Mouse (Mus musculus) limb, embryonic 10.5 days (tissue): ENCODE results near the gene Adamtsl3. TPM values are rescaled to one million over a fixed set of nuclear protein-coding genes. Genes with fewer than 3 reads are reported as not detected.

Experiments used
- DNase-seq: peaks from one replicate; pipeline ENCODE4 v3.0.0-alpha.2; 2017; ENCODE audit warnings: low spot score
- H3K27ac ChIP-seq: fragments of 300-500 bp; sonication (generic); 2 replicates; pipeline ENCODE4 v1.5.1; 2016; ENCODE audit warnings: mild to moderate bottlenecking
- H3K27me3 ChIP-seq: fragments of 300-500 bp; sonication (generic); 2 replicates; pipeline ENCODE4 v1.6.1; 2016; ENCODE audit warnings: low read depth, mild to moderate bottlenecking; ENCODE audit not compliant: poor library complexity, severe bottlenecking
- H3K36me3 ChIP-seq: fragments of 300-500 bp; sonication (generic); 2 replicates; pipeline ENCODE4 v1.6.1; 2016; ENCODE audit warnings: mild to moderate bottlenecking, moderate library complexity
- H3K4me1 ChIP-seq: fragments of 300-500 bp; sonication (generic); 2 replicates; pipeline ENCODE4 v1.6.1; 2016
- H3K4me3 ChIP-seq: fragments of 300-500 bp; sonication (generic); 2 replicates; pipeline ENCODE4 v1.5.1; 2016; ENCODE audit warnings: mild to moderate bottlenecking, moderate library complexity
- H3K9me3 ChIP-seq: fragments of 300-500 bp; sonication (generic); replicated peaks from 2 replicates; pipeline ENCODE4 v1.6.1; 2016; ENCODE audit warnings: mild to moderate bottlenecking
- WGBS: fragments of 180-500 bp; shearing (Covaris S2); methylation state at CpG from one replicate; pipeline ENCODE4 v1.1.7; 2016; 5-methylcytosine and 5-hydroxymethylcytosine counted together
- polyA plus RNA-seq: library from polyadenylated mRNA; unstranded; fragments of >200 nt; fragmentation: Nextera tagmentation; extraction: Ambion mirVana; gene quantifications from 2 replicates; pipeline ENCODE4 v1.2.1, GENCODE M21; 2016

The Adamtsl3 gene
- polyA plus RNA-seq, 1 experiment from 2014 or later, result 0.81 TPM

- no peak overlapping the region for H3K27ac ChIP-seq
- 89% methylated on average over 5 of the region's 5 CpGs for WGBS
- no peaks in the 10 kb centered on the region for H3K27me3 ChIP-seq
- H3K4me1 ChIP-seq, result peaks cover 26% of the 10 kb centered on the region
- no peaks in the 10 kb centered on the region for H3K36me3 ChIP-seq
- no peak overlapping the region for H3K4me3 ChIP-seq
- no peaks in the 10 kb centered on the region for H3K9me3 ChIP-seq
- DNase-seq, result no peak
Measured at GRCm38 (mm10) chr7:82366471-82366870, 31.0 kb downstream of the Adamtsl3 start.

- H3K4me3 ChIP-seq, result no peak overlapping the region
- no peaks in the 10 kb centered on the region for H3K27me3 ChIP-seq
- H3K9me3 ChIP-seq, result no peaks in the 10 kb centered on the region
- H3K27ac ChIP-seq, result peak overlapping the region; percentile 81
- H3K36me3 ChIP-seq, result no peaks in the 10 kb centered on the region
- H3K4me1 ChIP-seq, result peaks cover 26% of the 10 kb centered on the region
- 16% methylated on average over 2 of the region's 2 CpGs for WGBS
- no peak for DNase-seq
Measured at GRCm38 (mm10) chr7:82368047-82368446, 32.6 kb downstream of the Adamtsl3 start.

- H3K27me3 ChIP-seq, result no peaks in the 10 kb centered on the region
- H3K4me1 ChIP-seq, result peaks cover 19% of the 10 kb centered on the region
- DNase-seq, result no peak
- no peaks in the 10 kb centered on the region for H3K36me3 ChIP-seq
- no peak overlapping the region for H3K27ac ChIP-seq
- 91% methylated on average over 8 of the region's 8 CpGs for WGBS
- no peak overlapping the region for H3K4me3 ChIP-seq
- no peaks in the 10 kb centered on the region for H3K9me3 ChIP-seq
Measured at GRCm38 (mm10) chr7:82370132-82370531, 34.6 kb downstream of the Adamtsl3 start.

GRCm38 (mm10) chr7:82371411-82371810, 35.9 kb downstream of the Adamtsl3 start:
- 84% methylated on average over 3 of the region's 3 CpGs for WGBS

GRCm38 (mm10) chr7:82378311-82378710, 42.8 kb downstream of the Adamtsl3 start:
- no peak overlapping the region for H3K4me3 ChIP-seq
- H3K27me3 ChIP-seq, result no peaks in the 10 kb centered on the region
- no peak for DNase-seq
- no peak overlapping the region for H3K27ac ChIP-seq
- no peaks in the 10 kb centered on the region for H3K9me3 ChIP-seq
- H3K36me3 ChIP-seq, result no peaks in the 10 kb centered on the region
- WGBS, result 90% methylated on average over 1 of the region's 1 CpGs
- H3K4me1 ChIP-seq, result peaks cover 34% of the 10 kb centered on the region

More at GRCm38 (mm10) chr7:82371411-82371810, 35.9 kb downstream of the Adamtsl3 start:
- Histone ChIP-seq H3K27ac (no peak overlapping the region), H3K36me3 (no peaks in the 10 kb centered on the region), H3K9me3 (no peaks in the 10 kb centered on the region), H3K4me3 (no peak overlapping the region), H3K27me3 (no peaks in the 10 kb centered on the region), H3K4me1 (peaks cover 19% of the 10 kb centered on the region)
- DNase-seq, result no peak

GRCm38 (mm10) chr7:82379765-82380164, 44.3 kb downstream of the Adamtsl3 start:
- H3K27ac ChIP-seq, result peak overlapping the region; percentile 40; the same call in 1 of the 2 replicates
- H3K9me3 ChIP-seq, result no peaks in the 10 kb centered on the region
- no peaks in the 10 kb centered on the region for H3K27me3 ChIP-seq
- H3K4me1 ChIP-seq, result peaks cover 40% of the 10 kb centered on the region
- no peaks in the 10 kb centered on the region for H3K36me3 ChIP-seq
- no peak overlapping the region for H3K4me3 ChIP-seq
- WGBS, result 87% methylated on average over 7 of the region's 7 CpGs
- no peak for DNase-seq

GRCm38 (mm10) chr7:82382843-82383535, 47.5 kb downstream of the Adamtsl3 start:
- H3K27ac ChIP-seq, result peak overlapping the region; percentile 79
- no peak overlapping the region for H3K4me3 ChIP-seq
- no peaks in the 10 kb centered on the region for H3K9me3 ChIP-seq
- 52% methylated on average over 4 of the region's 4 CpGs for WGBS
- H3K4me1 ChIP-seq, result peaks cover 40% of the 10 kb centered on the region
- H3K27me3 ChIP-seq, result no peaks in the 10 kb centered on the region
- peak; percentile 47 for DNase-seq
- H3K36me3 ChIP-seq, result no peaks in the 10 kb centered on the region

- Histone ChIP-seq H3K27me3 (no peaks in the 10 kb centered on the region), H3K36me3 (no peaks in the 10 kb centered on the region), H3K4me1 (peaks cover 40% of the 10 kb centered on the region), H3K27ac (peak overlapping the region; percentile 79), H3K9me3 (no peaks in the 10 kb centered on the region), H3K4me3 (no peak overlapping the region)
- 46% methylated on average over 3 of the region's 3 CpGs for WGBS
- DNase-seq, result peak; percentile 34
Measured at GRCm38 (mm10) chr7:82383536-82383848, 48.0 kb downstream of the Adamtsl3 start.

GRCm38 (mm10) chr7:82387121-82387520, 51.6 kb downstream of the Adamtsl3 start:
- Histone ChIP-seq H3K27me3 (no peaks in the 10 kb centered on the region), H3K4me3 (no peak overlapping the region), H3K27ac (no peak overlapping the region), H3K9me3 (no peaks in the 10 kb centered on the region), H3K4me1 (peaks cover 17% of the 10 kb centered on the region), H3K36me3 (no peaks in the 10 kb centered on the region)
- no peak for DNase-seq
- 95% methylated on average over 3 of the region's 3 CpGs for WGBS

GRCm38 (mm10) chr7:82394435-82395186, 59.1 kb downstream of the Adamtsl3 start:
- H3K4me1 ChIP-seq, result peaks cover 23% of the 10 kb centered on the region
- H3K4me3 ChIP-seq, result no peak overlapping the region
- WGBS, result 78% methylated on average over 6 of the region's 6 CpGs
- DNase-seq, result no peak
- no peaks in the 10 kb centered on the region for H3K36me3 ChIP-seq
- no peaks in the 10 kb centered on the region for H3K9me3 ChIP-seq
- no peak overlapping the region for H3K27ac ChIP-seq
- H3K27me3 ChIP-seq, result no peaks in the 10 kb centered on the region

GRCm38 (mm10) chr7:82395239-82395638, 59.7 kb downstream of the Adamtsl3 start:
- 89% methylated on average over 12 of the region's 12 CpGs for WGBS
- no peak overlapping the region for H3K27ac ChIP-seq

GRCm38 (mm10) chr7:82395751-82396512, 60.4 kb downstream of the Adamtsl3 start:
- H3K36me3 ChIP-seq, result no peaks in the 10 kb centered on the region
- no peaks in the 10 kb centered on the region for H3K9me3 ChIP-seq
- no peak overlapping the region for H3K27ac ChIP-seq
- DNase-seq, result no peak
- 81% methylated on average over 6 of the region's 6 CpGs for WGBS
- H3K4me1 ChIP-seq, result peaks cover 23% of the 10 kb centered on the region
- H3K27me3 ChIP-seq, result no peaks in the 10 kb centered on the region
- H3K4me3 ChIP-seq, result no peak overlapping the region

More at GRCm38 (mm10) chr7:82395239-82395638, 59.7 kb downstream of the Adamtsl3 start:
- Histone ChIP-seq H3K4me1 (peaks cover 23% of the 10 kb centered on the region), H3K36me3 (no peaks in the 10 kb centered on the region), H3K9me3 (no peaks in the 10 kb centered on the region), H3K4me3 (no peak overlapping the region), H3K27me3 (no peaks in the 10 kb centered on the region)
- no peak for DNase-seq

- Histone ChIP-seq H3K9me3 (no peaks in the 10 kb centered on the region), H3K27me3 (no peaks in the 10 kb centered on the region), H3K27ac (no peak overlapping the region), H3K4me1 (peaks cover 23% of the 10 kb centered on the region), H3K36me3 (no peaks in the 10 kb centered on the region), H3K4me3 (no peak overlapping the region)
- DNase-seq, result no peak
- whole genome bisulfite sequencing, result 61% methylated on average over 4 of the region's 5 CpGs
Measured at GRCm38 (mm10) chr7:82396869-82397268, 61.4 kb downstream of the Adamtsl3 start.
